Mouse (Mus musculus) frontal cortex, adult (tissue): ENCODE results near the gene Dmap1.

Source experiments
- ATAC-seq: cut with Nextera tagmentation; 2 replicates; pipeline ENCODE4 v1.9.2; 2017; ENCODE audit warnings: mild to moderate bottlenecking, moderate library complexity, mixed read lengths; ENCODE audit not compliant: low TSS enrichment

Dmap1 gene

DNA sequence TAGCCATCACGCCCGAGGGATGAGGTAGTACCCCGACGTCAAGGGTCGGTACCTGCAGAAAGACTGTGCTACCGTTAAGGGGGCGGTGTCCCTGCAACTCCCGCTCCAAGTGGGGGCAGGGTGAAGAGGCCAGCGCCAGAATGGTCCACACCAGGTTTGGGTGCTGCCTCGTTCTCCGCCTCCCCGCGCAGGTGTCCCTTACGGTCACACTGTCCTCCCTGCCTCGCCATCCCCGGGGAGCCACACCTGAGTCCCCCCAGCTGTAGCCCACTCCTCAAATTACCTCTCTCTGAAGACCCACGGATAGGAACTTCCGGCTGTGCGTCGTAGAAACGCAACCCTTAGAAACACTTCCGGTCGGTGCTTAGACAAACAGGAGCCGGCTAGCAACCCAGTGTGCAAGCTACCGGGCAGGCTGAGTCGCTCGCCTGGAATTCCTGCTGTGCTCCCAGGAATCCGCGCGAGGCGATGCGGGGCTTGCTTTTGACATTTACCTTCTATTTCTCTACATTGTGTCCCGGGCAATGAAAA lies at the start of gene Dmap1:
Gene Dmap1 (minus strand): TSS at position 343 of the 531 bp plus-strand sequence.
- ATAC-seq, result peak; percentile 98

DNA sequence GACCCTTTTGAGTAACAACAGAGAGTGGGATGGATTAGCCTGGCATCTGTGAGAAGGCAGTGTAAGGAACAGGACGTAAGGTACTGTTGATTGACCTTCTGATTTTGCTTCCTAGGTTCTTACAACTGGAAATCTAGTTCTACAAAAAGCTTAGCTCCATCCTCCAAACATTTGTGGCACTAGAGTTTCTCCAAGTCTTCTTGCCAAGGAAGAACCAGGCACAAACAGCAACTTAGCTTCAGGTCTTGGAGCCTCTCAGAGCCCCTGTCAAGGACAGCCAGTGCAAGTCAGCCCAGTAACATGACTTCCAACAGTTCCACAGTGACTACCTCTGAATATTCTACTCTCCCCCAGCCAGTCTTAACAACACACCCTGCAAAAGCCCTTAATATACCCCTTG lies 42.0 kb upstream of the Dmap1 start, which contains the start of gene Gm12845:
Gene Gm12845 (plus strand): TSS at position 301 of the 400 bp plus-strand sequence.
- ATAC-seq, result no peak

DNA sequence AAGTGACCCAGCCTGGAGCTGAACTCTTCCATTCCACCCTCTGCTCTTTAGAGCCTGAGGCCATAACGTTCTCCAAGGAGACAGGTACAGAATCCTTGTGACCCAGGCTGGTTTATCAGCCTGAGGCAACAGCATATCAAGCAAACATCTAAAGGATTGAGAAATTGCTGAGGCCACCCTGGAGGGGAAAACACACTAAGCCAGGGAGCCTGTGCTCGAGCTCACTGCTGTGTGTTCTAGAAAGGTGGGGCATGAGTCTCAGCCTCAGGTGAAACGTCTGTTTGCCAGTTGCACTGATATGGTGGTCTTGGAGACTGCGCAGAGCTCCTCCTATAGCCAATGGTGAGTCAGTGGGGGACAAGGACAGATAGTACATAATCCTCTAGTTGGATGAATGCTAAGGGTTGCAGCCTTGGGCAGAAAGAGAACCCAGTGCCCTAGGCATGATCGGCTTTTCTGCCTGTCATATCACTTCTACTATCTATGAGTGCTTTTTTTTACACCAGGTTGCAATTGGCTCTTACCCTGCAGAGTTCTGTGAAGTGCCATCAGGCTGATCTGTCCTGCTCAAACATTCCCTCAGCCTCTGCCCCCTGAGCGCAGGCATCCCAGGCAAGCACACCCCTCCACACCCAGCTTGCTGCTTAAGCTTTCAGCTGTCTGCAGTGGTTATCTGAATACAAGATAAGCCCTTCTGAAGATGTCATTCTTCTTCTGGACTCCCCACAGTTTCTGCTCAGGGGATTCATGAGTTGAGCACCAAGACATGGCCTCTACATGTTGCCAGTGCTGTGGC lies 31.4 kb upstream of the Dmap1 start:
- no peak for ATAC-seq

DNA sequence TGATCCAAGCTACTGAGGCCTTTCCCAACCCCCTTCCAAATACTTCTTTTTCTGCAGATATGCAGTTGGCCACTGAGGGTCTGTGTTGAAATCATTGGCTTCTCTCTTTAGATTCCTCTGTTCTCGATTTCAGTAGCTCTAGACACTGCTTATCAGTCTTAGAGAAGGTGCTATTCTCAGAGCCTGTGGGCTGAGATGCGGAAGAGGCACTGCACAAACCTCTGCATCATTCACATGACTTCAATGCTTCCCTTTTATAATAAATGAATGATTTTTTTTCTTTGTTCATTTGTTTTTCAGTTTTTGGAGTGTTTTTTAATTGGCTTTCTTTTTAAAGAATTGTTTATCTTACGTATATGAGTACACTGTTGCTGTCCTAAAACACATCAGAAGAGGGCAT lies 30.2 kb upstream of the Dmap1 start:
- ATAC-seq, result no peak

DNA sequence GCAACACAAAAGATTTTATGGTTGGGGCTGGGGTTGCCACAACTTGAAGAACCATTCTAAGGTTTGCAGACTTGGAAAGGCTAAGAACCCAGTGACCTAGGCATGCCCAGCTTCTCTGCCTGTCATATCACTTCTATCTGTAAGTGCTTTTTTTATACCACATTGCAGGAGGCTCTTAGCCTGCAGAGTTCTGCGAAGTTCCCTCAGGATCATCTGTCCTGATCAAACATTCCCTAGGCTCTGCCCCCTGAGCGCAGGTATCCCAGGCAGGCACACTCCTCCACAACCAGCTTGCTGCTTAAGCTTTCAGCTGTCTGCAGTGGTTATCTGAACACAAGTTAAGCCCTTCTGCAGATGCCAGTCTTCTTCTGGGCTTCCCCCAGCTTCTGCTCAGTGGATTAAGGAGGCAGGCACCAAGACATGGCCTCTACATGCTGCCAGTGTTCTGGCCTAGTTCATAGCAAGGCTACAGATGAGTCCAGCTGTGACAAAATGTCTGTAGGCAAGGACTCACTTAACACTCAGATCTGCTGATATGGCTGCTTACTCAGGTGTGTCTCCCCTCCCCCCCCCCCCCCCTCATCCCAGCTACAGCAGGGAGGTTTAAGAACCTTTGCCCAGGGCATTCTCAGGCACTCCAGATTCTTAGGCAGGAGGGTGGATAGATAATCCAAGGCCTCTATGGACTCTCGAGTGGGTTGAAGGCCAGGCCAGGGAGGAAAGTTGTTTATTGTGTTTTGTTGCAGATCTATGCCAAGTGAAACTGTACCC lies 26.9 kb upstream of the Dmap1 start:
- ATAC-seq, result no peak

DNA sequence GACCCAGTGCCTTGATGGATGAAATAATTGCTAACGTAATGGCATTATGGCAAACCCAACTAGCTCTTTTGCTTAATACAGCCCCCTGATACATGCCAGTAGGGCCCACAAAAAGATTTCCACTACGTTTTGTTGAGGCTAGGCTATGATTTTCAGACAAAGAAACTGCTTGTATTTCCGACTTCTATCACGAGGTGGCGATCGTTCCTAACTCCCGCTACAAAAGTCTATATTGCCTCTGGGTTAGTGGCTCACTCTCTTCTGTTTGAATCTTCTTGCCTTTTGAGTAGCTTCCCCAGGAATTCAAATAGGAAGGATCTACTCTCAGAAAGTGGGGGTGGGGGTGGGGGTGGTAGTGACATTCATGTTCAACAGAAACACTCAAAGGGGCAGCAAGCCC lies 23.3 kb upstream of the Dmap1 start:
- 0 out of 2 replicates have a peak, but pooled peaks have one; percentile 34 for ATAC-seq

DNA sequence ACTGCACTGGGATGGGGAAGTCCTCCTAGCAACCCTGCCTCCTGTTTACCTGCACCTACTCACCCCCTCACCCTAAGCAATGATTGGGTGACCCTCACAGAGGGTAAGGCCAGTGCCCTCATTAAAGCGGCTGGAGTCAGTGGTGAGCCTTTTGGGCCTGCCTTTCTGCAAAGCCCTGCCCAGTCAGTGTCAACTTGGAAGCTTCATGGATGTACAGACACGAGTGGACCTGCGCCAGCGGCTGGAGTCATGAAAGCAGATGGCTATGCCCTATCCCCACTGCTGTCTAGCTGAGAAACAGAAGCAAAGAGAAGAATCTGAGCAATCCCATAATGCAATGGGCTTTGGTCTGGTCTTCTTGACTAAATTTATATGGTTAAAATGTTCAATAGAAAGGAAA lies 4.3 kb upstream of the Dmap1 start:
- ATAC-seq, result no peak

DNA sequence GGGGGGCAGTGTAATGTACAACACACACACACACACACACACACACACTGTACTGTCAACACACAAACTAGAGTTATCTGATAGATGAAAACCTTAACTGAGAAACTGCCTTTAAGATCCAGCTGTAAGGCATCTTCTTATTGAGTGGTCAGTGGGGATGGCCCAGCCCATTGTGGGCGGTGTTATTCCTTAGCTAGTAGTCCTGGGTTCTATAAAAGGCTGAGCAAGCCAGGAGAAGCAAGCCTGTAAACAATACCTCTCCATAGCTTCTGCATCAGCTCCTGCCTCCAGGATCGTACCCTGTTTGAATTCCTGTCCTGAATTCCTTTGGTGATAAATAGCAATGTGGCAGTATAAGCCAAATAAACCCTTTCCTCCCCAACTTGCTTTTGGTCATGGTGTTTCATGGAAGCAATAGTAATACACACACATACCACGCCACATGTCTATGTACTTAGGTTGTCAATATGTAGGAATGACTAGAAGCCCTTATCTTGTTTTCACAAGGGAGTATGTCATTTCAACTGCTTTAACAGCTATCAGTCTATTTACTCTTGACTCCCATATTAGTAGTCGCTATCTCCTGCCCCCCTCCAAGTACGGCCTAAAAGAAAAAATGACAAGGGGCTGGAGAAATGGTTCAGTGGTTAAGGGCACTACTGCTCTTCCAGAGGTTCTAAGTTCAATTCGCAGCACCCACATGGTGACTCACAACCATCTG lies 1.1 kb upstream of the Dmap1 start:
- ATAC-seq, result no peak

DNA sequence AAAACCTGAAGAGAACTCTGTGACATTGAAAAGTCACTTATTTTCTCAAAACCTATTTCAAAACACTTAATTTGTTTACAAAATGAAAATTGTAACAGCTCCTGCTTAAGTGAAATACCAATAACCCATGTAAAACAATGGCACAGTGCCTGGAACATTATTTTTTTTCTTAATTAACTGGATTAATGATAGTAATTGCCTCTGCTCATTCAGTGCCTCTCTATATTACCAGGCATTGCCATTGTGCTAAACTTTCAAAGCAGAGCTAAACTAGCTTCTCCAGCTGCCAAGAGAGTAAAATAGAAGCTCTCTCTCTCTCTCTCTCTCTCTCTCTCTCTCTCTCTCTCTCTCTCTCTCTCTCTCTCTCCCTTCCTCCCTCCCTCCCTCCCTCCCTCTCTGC lies 390 bp upstream of the Dmap1 start:
- no peak for ATAC-seq

DNA sequence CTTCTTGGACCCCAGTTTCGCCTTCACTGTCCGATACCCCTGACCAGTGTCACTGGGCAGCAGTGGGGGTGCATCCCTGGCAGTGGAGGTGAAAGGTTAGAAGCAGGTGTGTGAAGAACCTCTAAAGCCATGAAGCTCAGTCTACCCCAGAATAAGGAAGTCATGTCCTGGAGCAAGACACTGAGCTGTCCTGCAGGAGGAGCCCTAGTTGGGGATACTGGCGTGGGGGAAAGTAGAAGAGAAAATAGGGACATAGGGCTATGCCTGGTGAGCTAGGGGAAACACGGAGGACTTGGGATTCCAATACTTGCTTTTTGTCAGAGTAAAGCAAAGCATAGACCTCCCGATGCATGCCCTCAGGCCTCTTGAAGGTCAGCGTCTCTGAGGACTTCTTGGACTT lies 1.1 kb downstream of the Dmap1 start:
- no peak for ATAC-seq

DNA sequence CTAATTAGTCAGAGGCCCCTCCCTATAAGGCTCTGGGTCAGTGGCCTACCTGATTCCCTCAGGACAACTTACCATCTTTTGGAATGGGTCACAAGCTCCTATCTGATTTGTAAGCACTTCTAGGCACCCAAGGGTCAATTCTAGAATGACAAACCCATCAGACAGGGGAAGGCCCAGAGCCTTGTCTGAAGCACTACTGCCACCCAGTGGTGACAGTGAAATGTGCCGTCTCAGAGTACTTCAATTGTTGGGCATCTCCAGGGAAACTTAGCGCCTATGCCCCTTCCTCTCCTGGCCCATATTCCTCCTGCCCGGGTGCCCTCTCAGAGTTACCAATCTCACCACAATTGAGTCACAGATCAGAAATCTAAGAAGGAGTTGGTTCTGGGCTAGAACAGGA lies 5.2 kb downstream of the Dmap1 start:
- ATAC-seq, result peak; percentile 71

DNA sequence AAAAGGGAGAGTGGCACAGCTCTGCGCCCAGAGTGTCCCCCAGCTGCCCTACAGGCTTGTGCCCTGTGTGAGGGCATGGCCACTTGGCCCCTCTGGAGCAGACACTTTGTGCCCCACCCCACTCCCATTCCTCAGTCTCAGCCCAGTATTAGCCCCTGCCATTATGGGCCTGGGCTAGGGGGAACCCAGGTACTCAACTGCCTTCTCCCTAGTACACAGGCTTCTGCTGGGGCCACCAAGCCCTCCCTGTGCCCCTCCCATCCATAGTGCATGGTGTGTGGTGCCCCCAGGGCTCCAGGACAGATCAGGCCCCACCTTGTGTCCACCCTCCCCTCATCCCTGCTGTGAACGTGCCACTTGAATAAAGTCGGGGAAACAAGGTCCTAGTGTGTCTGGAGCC lies 8.2 kb downstream of the Dmap1 start:
- ATAC-seq, result no peak

DNA sequence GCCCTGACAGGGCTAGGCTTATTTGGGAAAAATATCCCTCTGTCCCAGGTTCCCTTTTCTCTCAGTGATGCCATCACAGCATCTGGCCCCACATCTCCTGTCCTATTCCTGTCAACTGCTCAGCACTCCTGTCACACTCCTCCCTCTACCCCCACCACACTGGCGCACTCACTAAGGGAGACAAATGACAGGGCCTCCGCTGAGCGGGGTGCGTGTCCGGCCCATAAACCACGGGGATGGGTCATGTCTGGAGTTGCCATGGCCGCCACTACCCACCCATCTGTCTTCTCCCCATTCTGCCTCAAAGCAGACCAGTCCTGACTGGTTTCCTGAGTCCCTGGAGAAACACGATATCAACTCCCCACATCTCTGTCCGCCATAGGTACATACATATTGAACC lies 10.0 kb downstream of the Dmap1 start:
- peak; percentile 31; the same call in 1 of the 2 replicates for ATAC-seq

DNA sequence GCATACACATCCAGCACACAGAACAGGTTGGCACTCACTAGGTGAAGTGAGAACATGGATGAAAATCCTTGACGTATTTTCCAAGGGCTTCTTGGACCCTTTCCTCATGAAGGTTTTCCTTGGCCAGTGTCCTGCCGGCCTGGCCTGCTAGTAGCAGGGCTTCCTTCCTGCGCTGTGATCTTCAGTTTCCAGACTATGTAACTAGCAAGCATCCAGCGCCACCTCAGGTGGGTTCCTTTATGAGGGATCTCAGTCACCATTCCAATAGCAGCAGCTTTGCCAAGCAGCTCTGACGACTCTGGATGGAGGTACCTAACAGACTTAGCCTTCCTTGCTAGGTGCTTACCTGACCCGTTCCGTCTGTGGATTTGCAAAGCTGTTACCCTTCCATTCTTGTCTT lies 12.2 kb downstream of the Dmap1 start:
- no peak for ATAC-seq

DNA sequence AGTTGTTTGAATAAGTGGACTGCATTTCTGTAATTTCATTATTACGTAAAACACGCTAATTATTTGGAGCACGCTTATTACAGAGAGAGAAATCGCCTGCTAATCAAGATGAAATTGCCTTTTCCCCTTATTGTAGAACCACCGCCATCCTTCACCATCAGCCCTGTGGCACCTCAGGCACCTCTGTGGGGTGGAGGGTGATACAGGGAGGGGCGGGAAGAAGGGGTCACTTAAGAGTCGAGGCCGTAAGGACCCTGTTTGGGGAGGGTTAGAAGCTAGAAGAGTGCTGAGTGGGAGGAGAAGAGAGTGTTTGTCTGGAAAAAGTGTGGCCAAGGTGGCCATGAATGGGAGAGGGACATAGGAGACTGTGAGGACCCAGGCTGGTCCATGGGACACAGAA lies 16.0 kb downstream of the Dmap1 start:
- ATAC-seq, result no peak

DNA sequence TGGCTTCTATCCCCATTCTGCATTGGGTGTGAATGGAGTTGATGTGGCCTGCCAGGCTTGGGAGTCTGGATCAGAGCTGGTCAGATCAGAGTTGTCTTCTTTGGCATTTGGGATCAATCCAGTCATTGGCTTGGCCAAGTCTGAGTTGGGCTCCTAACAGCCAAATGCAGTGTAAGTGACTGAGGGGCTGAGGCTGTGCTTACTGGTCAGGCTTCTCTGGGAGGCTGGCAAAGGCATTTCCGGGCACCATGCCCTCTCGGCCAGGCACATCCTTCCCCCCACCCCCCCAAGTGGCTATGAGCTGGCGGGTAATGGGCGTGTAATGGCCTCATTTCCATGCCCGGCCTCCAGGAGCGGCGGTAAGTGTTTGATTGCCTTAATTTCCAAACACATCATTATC lies 16.5 kb downstream of the Dmap1 start:
- ATAC-seq, result peak; percentile 64

DNA sequence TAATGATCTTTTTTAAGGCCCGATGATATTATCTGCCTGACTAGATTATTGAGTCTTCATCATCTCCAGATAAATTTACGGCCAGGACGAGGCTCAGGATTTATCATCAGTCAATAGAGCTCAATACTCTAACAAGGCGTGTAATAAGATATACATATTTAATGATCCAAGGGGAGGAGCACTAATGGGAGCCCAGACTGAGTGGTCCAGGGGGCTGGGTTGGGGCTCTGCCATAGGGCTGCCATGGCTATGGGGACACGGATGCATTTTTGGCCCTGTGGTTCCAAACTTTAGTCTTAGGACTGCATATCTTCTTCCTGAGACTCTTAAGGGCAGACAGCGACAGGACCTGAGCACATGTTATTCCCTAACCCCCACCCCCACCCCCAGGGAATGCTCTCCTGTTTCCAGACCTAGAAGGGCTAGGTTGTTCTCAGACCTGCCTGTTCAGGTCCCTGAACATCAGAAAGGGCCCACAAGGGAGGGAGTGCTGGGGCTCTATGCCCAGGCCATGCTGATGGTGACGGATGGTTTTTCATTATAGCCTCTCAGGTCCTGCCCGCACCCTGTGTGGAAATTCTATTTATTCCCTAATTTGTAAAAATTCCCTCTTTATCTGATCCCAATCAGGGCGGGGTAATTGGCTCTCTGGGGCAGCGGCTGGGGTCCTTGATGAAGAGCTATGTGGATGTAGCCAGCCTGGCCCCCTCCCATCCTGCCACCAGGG lies 17.5 kb downstream of the Dmap1 start:
- no peak for ATAC-seq

DNA sequence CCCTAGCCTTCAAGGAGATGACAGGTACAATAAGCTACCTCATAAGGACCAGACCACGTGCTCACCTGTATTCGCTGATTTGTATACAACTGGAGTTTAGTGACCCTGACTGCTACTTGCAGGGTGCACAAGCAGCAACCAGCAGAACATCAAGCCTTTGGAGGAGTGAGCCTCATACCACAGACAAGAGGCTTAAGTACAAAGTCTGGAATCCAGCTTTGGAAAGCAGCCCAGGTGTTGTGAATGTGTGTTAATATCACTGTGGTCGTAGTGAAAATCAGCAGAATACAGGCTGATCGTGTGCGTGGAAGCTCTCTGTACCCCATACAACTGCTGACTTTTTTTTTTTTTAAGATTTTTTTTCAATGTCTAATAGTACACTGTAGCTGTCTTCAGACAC lies 22.1 kb downstream of the Dmap1 start:
- ATAC-seq, result no peak

DNA sequence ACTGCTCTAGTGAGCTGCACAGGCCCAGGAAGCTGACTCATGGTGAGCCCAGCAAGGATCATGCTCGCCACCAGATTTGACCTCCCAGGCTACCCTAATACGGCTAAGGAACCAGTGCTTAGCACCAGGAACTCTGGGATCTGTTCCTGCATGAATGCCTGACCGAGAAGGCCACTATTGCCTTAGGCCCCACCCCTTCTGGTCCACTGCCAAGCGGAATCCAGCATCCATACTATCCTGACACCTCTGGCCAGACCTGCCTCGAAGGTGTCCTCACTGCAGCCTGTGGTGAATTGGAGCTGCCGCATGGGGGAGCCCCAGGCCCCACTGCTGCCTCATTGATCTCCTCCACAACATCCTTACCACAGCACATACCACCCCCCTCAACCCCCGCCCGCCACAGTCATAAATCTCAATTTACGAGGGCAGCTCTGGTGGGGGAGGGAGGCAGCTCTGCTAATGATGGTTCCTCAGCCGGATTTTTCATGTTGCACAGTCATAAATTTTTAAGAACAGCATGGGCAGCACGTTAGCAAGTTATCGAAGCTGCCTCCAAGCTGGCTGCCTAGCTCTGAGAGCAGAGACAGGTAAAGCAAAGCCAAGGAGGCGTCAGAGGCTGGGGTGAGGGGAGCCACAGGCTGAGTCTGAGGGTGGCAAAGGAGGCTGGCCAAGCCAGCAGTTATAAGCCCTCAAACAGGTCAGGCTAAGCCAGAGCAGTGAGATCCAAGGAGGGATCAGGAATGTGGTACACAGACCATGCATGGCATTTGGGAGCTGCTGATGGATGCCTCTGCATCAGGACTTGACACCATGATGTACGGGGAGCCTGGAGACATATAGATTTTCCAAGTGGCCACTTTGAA lies 23.3 kb downstream of the Dmap1 start:
- no peak for ATAC-seq

DNA sequence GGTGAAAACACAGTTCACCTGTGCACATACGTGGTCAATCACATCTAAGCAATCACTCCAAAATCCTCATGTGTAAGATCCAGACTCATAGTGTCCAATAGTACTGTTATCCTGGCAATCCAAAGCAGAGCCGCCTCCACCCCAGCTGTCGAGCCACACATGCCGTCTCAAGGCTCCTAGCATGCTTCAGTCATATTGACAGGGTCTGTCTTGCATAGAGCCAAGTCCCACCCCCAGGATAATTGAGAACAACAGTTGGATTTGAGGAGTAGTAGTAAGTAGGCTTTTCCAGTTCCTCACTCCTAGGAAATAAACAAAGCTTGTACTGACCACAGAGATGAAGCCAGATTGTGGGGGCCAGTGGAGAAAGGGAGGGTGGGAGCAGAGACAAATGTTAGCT lies 24.4 kb downstream of the Dmap1 start:
- ATAC-seq, result peak; percentile 78

DNA sequence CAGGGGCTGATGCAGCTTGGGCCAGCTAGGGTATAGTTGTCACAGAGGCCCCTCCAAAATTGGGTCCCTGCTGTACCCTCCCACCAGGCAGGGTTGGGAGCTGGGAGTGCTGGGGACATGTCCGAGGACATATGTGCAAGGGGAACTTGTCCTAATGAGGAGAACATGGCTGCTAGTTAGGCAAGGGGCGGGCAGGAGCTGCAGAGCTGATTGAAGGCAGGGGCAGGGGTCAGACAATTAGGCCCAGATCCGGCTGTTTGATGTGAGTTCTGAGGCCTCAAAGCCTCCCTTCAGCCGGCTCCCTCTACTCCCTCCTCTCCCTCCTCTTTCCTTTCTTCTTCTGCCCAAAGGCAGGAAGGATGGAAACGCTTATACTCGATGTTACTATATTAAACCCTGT lies 25.1 kb downstream of the Dmap1 start:
- ATAC-seq, result no peak
